Mouse (Mus musculus): ENCODE measurements around the gene Pnpla2.

Pnpla2 gene

DNA sequence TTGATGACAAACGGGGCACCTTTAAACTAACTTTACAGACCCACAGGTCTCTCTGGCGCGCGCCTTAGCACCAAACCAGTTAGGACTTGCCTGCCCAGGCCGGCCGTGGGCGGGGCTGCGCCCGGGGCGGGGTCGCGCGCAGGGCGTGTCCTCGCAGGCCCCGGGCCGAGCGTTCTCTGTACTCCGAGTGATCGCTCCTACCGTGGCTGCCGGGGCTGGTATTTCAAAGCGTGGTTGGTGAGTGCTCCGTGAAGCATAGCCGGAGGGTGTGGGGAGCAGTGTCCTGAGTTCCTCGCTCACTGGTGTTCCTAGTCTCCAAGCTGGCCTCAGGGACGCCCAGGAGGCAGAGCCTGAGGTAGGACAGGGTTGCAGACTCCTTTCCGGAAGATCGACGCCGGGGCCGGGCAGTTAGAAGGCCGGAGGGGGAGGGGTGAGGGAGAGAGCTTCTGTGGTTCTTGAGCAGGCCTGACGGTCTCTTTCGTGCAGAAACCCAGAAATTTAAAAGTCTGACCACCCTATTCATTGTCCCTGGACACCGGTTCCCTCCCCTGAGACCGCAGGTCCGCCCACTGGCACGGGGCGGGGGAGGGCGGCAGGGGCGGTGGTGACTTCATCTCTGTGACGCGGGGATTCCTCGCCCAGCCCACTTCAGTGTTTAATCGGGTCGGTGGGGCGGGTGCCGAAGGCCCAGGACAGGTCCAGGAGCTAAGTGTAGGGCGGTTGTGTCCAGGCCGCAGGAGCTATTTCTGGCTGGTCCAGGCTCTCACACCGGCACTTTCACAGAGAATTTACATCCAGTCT is 12.4 kb downstream of the Pnpla2 start, which contains the start of gene Cd151:
Gene Cd151 (plus strand): TSS at position 163 of the 801 bp plus-strand sequence.
- no peak for DNase-seq (ENCODE audit: low read depth, low spot score)

GRCm38 (mm10) chr7:141468164-141468521 is 13.1 kb downstream of the Pnpla2 start:
- DNase-seq (ENCODE audit: low read depth, low spot score) = no peak

- DNase-seq (ENCODE audit: low read depth, low spot score) = no peak
Measured at GRCm38 (mm10) chr7:141468522-141469211, 13.7 kb downstream of the Pnpla2 start.

GRCm38 (mm10) chr7:141469352-141469751 is 14.4 kb downstream of the Pnpla2 start:
- DNase-seq (ENCODE audit: low read depth, low spot score) = no peak

GRCm38 (mm10) chr7:141469901-141470636 is 15.1 kb downstream of the Pnpla2 start:
- no peak for DNase-seq (ENCODE audit: low read depth, low spot score)

DNA sequence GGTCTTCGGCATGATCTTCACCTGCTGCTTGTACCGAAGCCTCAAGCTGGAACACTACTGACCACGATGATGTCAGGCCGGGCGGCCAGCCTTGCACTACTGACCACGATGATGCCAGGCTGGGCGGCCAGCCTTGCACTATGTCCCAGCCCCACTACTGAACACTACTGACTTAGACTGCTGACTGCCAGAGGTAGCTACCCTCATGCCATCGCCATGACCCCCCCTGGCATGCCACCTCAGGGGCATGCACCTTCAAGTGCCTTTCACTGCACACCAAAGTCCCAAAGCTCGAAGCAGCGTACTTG is 15.6 kb downstream of the Pnpla2 start:
- no peak for DNase-seq (ENCODE audit: low read depth, low spot score)

DNA sequence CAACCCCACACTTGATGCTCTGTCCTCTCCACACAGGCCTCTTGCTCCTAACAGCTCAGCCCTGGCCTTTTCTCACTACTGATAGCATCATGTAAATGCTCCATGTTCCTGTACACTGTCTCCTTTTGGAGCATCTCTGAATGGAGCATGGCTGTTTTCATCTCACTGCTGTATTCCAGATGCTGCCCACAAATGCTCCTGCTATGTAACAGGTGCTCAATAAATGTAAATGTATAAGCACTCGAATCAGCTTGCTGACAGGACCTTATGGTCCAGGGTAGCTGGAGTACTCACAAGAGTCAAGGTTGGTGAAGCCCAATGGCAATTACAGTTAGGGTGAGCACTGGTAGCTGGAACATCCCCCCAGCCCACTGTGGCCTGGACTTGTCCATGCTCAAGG is 16.2 kb downstream of the Pnpla2 start:
- DNase-seq (ENCODE audit: low read depth, low spot score) = no peak

GRCm38 (mm10) chr7:141472226-141472625 is 17.2 kb downstream of the Pnpla2 start:
- DNase-seq (ENCODE audit: low read depth, low spot score) = no peak

DNA sequence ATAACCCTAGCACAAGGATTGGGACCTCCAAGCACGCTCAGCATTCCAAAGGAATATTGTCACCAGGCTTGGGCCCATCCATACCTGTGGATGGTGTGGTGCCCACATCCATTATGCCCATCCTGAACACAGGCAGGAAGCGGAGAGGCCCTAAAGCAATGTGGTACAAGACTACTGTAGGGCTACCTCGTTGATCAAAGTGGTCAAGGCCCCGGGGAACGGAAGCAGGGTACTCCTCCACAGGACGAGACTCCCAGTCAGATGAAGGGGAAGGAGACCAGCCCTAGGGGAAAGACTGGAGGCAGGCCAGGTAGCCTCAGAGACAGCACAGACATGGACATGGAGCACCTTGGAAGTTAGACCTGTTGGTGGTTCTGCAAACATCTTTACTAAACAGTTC is 17.8 kb downstream of the Pnpla2 start:
- no peak for DNase-seq (ENCODE audit: low read depth, low spot score)

- no peak for DNase-seq (ENCODE audit: low read depth, low spot score)
Measured at GRCm38 (mm10) chr7:141474160-141474559, 19.2 kb downstream of the Pnpla2 start.

DNA sequence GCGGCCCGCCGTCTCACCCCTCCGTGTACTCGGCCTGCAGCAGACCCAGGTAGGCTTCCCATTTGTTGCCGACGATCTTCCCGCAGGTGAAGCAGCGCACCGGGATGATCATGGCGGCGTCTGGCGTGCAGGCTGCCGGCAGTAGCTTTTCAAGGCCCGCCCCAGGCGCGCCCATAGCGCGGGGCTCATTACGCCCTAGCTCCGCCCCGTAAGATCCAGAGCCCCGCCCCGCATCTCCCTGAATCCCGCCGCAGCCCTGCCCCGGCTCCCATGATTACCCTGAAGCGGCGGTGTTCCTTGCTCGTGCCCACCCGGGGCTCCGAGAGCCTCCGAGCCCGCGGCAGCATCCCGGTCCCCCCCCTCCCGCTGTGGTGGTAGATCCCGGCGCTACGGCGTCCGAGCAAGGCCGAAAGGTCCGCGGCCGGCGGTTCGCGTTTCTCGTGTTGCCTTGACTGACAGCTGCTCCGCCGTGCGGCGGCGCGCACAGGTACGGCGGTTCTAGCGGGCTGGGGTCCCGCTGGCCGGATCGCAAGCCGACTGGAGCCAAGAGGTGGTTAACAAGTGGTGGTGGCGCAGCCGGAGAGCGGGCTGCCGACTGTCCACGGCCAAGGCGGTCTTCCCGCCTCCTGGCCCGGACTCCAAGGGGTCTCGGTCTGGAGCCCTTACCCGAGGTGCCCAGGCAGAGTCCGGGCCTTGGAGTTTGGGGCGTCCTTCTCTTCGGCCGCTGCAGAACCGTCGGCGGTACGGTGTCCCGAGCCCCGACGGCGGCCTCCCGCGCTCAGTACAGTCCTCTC is 20.2 kb downstream of the Pnpla2 start, which contains the start of the genes Polr2l and Tspan4:
Gene Polr2l (minus strand): TSS at position 122 of the 794 bp plus-strand sequence.
Gene Tspan4 (plus strand): TSS at position 230 of the 794 bp plus-strand sequence.
- DNase-seq (ENCODE audit: low read depth, low spot score) = peak; percentile 79

- DNase-seq (ENCODE audit: low read depth, low spot score) = no peak
Measured at GRCm38 (mm10) chr7:141475805-141476158, 20.8 kb downstream of the Pnpla2 start.

GRCm38 (mm10) chr7:141476226-141476980 is 21.4 kb downstream of the Pnpla2 start:
- DNase-seq (ENCODE audit: low read depth, low spot score) = no peak

DNA sequence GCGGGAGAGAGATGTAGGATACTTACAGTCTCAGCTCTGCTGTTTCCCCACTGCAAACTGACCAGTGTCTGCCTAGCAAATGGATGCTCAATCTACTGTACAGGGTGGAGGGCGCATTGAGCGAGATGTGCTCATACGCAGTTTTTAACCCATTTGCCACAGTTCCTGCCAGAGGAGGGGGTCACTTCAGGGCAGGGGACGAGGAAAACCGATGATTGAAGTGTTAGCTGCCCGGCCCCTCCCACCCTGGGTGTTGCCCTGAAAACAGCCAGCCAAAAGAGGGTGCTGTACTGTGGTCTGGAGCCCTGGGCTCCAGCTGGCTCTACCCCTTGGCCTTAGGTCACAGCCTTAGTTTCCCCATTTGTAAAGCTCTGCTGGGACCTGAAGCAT is 22.0 kb downstream of the Pnpla2 start:
- no peak for DNase-seq (ENCODE audit: low read depth, low spot score)

DNA sequence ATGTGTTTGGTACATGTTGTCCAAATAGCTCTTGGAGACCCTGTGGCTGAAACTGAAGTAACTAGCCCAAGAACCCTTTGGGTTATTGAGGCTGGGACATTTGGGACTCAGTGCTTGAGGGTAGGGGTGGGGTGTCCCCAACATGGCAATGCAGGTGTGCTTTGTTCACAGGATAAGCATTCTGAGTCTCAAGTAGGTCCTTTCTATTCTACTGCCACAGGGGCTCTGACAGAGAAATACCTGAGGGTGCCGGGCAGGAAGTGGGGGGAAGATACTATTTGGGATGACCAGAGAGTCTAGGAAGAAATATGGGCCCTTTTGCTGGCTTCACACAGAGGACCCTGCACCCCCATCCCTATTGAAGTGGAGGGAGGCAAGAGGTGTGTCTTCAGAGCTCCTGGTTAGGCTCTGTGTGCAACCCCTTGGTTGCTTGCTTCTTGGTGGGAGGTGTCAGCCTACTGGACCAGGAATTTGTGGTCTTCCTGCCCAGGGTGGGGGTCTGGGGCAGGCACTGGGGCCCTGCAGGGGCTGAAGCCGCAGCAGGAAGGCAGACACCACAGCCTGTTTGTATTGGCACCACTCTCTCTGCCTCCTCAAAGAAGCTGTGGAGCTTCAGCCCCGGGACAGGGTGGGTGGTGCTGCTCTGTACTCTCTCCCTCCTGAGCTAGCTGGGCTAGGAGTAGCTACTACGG is 22.7 kb downstream of the Pnpla2 start:
- no peak for DNase-seq (ENCODE audit: low read depth, low spot score)

- DNase-seq (ENCODE audit: low read depth, low spot score) = no peak
Measured at GRCm38 (mm10) chr7:141478270-141478748, 23.3 kb downstream of the Pnpla2 start.

GRCm38 (mm10) chr7:141480842-141481497 is 26.0 kb downstream of the Pnpla2 start:
- peak; percentile 72 for DNase-seq (ENCODE audit: low read depth, low spot score)

DNA sequence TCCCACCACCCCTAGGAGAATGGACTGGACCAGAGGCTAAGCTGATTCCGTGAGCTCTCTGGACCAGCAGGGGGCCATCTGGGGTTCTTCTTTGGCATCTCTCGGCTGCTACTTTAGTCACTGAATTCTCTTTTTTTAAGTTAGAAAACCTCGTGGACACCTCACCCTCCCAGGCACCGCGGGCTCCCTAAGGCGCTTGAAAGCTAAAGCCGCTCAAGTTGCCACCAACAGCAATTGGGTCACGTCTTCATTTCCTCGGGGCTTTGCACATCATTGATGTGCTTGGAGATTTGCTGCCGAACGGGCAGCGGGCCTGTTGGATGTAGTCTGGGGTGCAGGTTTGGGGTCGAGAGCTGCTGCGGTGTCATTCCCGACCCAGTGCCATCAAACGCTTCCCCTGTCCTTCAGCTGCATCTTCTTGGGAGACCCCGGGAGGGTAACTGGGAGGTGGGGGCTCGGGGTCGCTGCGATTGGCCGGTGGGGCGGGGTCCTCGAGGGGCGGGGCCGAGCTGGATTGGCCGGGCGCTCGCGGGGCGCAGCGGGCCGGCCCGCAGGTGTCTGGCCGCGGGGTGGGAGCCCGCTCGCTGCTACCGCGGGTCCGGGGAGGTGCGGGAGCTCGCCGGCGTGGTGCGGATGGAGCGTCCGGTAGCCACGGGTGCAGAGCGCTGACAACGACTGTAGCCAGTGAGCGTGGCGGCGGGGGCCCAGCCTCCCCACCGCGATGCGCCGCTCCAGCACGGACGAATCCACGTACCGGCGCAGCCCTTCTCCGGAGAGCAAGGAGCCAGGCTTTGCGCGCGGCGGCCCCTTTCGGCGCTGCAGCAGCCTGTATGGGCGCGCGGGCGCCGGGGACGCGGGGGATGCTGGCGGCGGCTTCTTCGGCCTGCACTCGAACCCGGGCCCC is 26.8 kb downstream of the Pnpla2 start:
- DNase-seq (ENCODE audit: low read depth, low spot score) = peak; percentile 60
